10 mouse cellular contexts compared by ENCODE assay signal in genomic region chr12:102127601-102128000, GRCm38 (mm10). TPM values are rescaled to one million over a fixed set of nuclear protein-coding genes. Genes with fewer than 3 reads are reported as not detected.
A peak's percentile ranks its signal among the peaks of the same experiment; 100 is the strongest.
DNase-seq lines count a peak whose midpoint lies in the region; ATAC-seq and TF ChIP-seq lines count a peak whose summit lies in the region.
"Had no signal": no experiment of that assay in that cellular context is flagged by ENCODE, and none has a peak within 500 bp of the region (broad histone marks: within the 10 kb centered on the region; RNA-seq: fewer than 3 reads in every experiment).

No protein-coding gene starts in this region.

- peaks cover 48% of the 10 kb centered on the region for H3K27me3 ChIP-seq in heart, embryonic 15.5 days
- peaks cover 41% of the 10 kb centered on the region for H3K27me3 ChIP-seq in hindbrain, embryonic 15.5 days
- peaks cover 61% of the 10 kb centered on the region for H3K27me3 ChIP-seq in midbrain, embryonic 13.5 days

- TF ChIP-seq POLR2A in cortical plate, adult 2 months (IDR thresholded peaks at IDR 0.05; ENCODE audit: extremely low read depth, insufficient read depth, low read length), result no peak

- H3K4me3 ChIP-seq in heart, embryonic 15.5 days, result peak overlapping the region; percentile 62
- peak overlapping the region; percentile 66 for H3K4me3 ChIP-seq in cortical plate, adult 2 months (ENCODE audit: insufficient read depth, low read length)
- peak overlapping the region; percentile 64 for H3K4me3 ChIP-seq in hindbrain, embryonic 15.5 days
- peak overlapping the region; percentile 52 for H3K4me3 ChIP-seq in midbrain, embryonic 13.5 days (replicated peaks)

- no peak for DNase-seq in heart, postnatal 4 days
- DNase-seq in left cerebral cortex, adult 11 months (ENCODE audit: low spot score), result no peak
- DNase-seq in gastrocnemius, postnatal 10 days, result no peak
- DNase-seq: kidney, adult 11 months had no signal

- H3K9me3 ChIP-seq in heart, embryonic 15.5 days (replicated peaks), result no peaks in the 10 kb centered on the region
- no peaks in the 10 kb centered on the region for H3K9me3 ChIP-seq in hindbrain, embryonic 15.5 days
- H3K9me3 ChIP-seq in midbrain, embryonic 13.5 days, result no peaks in the 10 kb centered on the region

- TF ChIP-seq CTCF in cortical plate, adult 2 months (IDR thresholded peaks at IDR 0.05; ENCODE audit: extremely low read depth, insufficient read depth, low read length), result no peak

- H3K9ac ChIP-seq in heart, embryonic 15.5 days, result peak overlapping the region; percentile 49
- 0 out of 2 replicates have a peak overlapping the region, but pooled peaks have one; percentile 50 for H3K9ac ChIP-seq in hindbrain, embryonic 15.5 days
- no peak overlapping the region for H3K9ac ChIP-seq in midbrain, embryonic 13.5 days (replicated peaks)

- no peak for ATAC-seq in heart, embryonic 15.5 days (replicated peaks; ENCODE audit: insufficient number of reproducible peaks, insufficient read depth, low FRiP score, low read depth)
- ATAC-seq in hindbrain, embryonic 15.5 days (ENCODE audit: low FRiP score, low read depth), result no peak
- no peak for ATAC-seq in midbrain, embryonic 13.5 days
- no peak for ATAC-seq in CD4-positive, CD25-positive, alpha-beta regulatory T cell, adult 4 months

- WGBS in heart, embryonic 15.5 days, result 16% methylated on average over 7 of the region's 7 CpGs
- 7% methylated on average over 7 of the region's 7 CpGs for WGBS in hindbrain, embryonic 15.5 days
- WGBS in midbrain, embryonic 13.5 days, result 11% methylated on average over 7 of the region's 7 CpGs

- H3K27ac ChIP-seq in heart, embryonic 15.5 days, result no peak overlapping the region
- H3K27ac ChIP-seq in cortical plate, adult 2 months (ENCODE audit: insufficient read depth, low read length), result no peak overlapping the region
- H3K27ac ChIP-seq in hindbrain, embryonic 15.5 days (replicated peaks), result no peak overlapping the region
- H3K27ac ChIP-seq in midbrain, embryonic 13.5 days, result no peak overlapping the region

- H3K4me2 ChIP-seq in heart, embryonic 15.5 days, result peak overlapping the region; percentile 98
- H3K4me2 ChIP-seq in hindbrain, embryonic 15.5 days, result peak overlapping the region; percentile 100
- peak overlapping the region; percentile 96 for H3K4me2 ChIP-seq in midbrain, embryonic 13.5 days (replicated peaks)

- H3K4me1 ChIP-seq in heart, embryonic 15.5 days (replicated peaks), result peaks cover 21% of the 10 kb centered on the region
- H3K4me1 ChIP-seq in cortical plate, adult 2 months (ENCODE audit: control insufficient read depth, insufficient read depth, low read length), result peaks cover 1% of the 10 kb centered on the region; the same call in 1 of the 2 replicates
- H3K4me1 ChIP-seq in hindbrain, embryonic 15.5 days (replicated peaks), result peaks cover 29% of the 10 kb centered on the region
- H3K4me1 ChIP-seq in midbrain, embryonic 13.5 days (replicated peaks), result peaks cover 26% of the 10 kb centered on the region

- no peaks in the 10 kb centered on the region for H3K36me3 ChIP-seq in heart, embryonic 15.5 days
- H3K36me3 ChIP-seq in hindbrain, embryonic 15.5 days, result no peaks in the 10 kb centered on the region
- no peaks in the 10 kb centered on the region for H3K36me3 ChIP-seq in midbrain, embryonic 13.5 days

RNA-seq across cellular contexts. Expression of gene Slc24a4, which starts 0.9 kb away (rescaled TPM):
- 2.8 and 2.9 TPM in 2 replicates for polyA plus RNA-seq in heart, embryonic 15.5 days (2015; fragmentation: Nextera tagmentation; extraction: Ambion mirVana)
- total RNA-seq in heart, postnatal 4 days (2021), result 1 to 10 TPM; 2.5 to 2.9 TPM
- 25.7 and 26.4 TPM in 2 replicates for polyA plus RNA-seq in cortical plate, adult 2 months (2012; rRNA removed)
- 1.6 and 2.7 TPM in 2 replicates for polyA plus RNA-seq in hindbrain, embryonic 15.5 days (2015; fragmentation: Nextera tagmentation; extraction: Ambion mirVana)
- polyA plus RNA-seq in midbrain, embryonic 13.5 days (2015; fragmentation: Nextera tagmentation; extraction: Ambion mirVana), result 1.1 and 1.3 TPM in 2 replicates
- not detected for polyA plus RNA-seq in CD4-positive, CD25-positive, alpha-beta regulatory T cell, adult 4 months (2017; shearing (Covaris generic))
- total RNA-seq in gastrocnemius, postnatal 10 days (2021), result under 1 TPM; 0.26 to 0.32 TPM
- polyA plus RNA-seq: C2C12 had no signal
